Mouse (Mus musculus) CD8-positive naive resting alpha-beta T cell, adult 2 months (primary cell): ENCODE data around the gene Lpp.

Source experiments
- DNase-seq, 2 experiments: peaks; one replicate each; pipeline ENCODE4 v3.0.0; 2022; ENCODE audit warnings: low read depth in 2 of 2, low spot score in 2 of 2

Lpp gene

DNA sequence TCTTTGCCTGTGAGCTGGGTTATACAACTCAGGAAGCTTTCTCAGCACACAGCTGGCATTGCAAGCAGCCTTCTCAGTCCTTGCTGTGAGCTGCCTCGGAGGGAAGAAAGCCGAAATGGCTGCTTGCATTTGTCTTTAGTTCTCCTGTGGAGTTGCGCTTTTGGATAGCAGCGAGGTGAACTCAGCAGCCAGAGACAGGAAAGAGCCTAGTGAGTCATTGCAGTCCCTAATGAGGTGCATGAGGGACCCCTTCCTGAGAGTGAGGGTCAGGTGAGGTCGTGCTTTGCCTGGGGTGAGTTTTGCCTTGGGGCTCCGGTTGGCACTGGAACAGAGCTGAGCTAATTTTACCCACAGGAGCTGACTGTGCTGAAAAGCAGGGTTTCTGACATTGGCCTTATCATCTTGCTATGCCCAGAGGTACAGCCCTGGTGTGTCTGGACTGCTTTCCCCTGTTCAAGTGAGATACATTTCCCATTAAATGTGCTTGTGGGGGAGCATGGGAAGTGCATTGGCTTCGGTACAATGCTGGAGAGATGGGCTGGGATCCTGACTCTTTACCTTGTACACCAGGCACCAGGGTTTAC is 41.3 kb downstream of the Lpp start:
- no peak for DNase-seq

DNA sequence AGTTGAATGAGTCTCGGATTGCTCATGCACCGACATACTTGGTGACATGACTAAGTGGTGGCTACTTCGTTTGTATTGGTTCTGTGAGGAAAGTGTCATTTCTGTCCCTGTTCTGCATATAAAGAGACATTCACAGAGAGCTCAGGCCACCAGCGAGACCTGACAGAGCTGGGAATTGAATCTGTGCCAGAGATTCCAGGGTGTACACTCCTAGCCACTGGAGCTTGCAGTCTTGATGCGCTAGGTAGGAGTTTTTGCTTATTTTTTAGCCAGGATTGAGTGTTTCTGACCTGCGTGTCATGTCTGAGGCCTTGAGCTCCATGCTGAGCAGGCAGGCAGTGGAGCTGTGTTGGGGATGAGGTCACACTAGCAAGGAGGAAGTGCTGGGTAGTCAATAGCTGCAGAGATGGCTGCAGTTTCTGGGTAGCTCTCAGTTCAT is 41.8 kb downstream of the Lpp start:
- DNase-seq, result no peak

DNA sequence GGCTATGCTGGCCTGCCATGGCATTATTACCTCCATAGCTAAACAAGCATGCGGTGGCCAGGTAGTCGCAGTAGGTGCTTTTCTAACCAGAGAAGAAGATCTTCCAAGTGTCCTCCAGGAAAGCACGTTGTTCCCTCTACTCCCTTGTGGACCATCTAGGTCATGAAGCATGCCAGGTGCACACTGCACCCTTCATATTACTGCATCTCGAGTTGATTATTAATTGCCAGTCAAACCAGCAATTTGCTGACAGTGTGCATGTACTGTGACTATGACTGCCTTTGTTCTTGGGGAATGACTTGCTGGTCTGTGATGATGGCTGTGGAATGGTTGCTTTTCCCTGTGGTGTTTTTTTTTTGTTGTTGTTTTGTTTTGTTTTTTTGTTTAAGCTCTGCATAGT is 45.1 kb downstream of the Lpp start:
- no peak for DNase-seq

DNA sequence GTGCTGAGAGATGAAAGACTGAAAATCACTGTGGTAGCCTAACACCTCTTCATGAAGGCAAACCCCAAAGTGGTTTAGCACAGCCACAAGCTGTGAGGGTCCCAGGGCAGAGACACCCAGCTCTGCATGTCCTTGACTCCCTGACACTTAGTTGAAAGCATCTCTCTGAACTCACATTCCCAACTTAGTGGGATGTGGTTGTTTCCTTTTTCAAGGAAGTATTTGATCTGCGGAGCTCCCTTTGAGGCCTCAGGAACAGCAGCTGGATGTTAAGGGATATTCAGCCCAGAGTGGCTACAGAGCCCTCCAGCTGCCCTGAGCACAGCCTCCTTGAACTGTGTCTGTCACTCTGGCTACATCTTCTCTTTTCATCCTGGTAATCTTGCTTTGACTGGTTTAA is 48.0 kb downstream of the Lpp start:
- no peak for DNase-seq

GRCm38 (mm10) chr16:24442500-24443122 is 49.3 kb downstream of the Lpp start:
- no peak for DNase-seq

DNA sequence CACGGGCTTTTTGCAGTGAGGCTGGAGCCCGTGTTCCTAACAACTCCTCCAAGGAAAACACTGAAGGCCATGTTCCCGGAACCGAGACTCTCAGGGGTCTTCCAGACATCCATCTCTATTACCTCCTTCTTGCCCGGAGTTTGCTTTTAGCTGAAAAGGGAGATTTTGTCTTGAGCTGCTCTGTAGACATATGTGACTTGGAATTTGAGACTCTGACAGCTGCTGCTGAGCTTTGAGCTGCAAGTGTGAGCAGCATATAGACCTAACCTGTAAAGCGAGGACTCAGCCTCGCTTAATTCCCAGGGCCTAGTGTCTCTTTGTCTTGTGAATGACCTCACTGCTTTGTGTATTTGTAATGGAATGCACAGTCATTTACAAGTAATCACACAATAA is 49.8 kb downstream of the Lpp start:
- DNase-seq, result no peak

GRCm38 (mm10) chr16:24443555-24443954 is 50.2 kb downstream of the Lpp start:
- DNase-seq, result no peak

- DNase-seq, result no peak
Observed at GRCm38 (mm10) chr16:24444818-24445217, 51.5 kb downstream of the Lpp start.

- no peak for DNase-seq
Observed at GRCm38 (mm10) chr16:24445473-24445872, 52.2 kb downstream of the Lpp start.

- DNase-seq, result no peak
Observed at GRCm38 (mm10) chr16:24446449-24446848, 53.1 kb downstream of the Lpp start.

GRCm38 (mm10) chr16:24447666-24448492 is 54.6 kb downstream of the Lpp start:
- DNase-seq, result no peak

DNA sequence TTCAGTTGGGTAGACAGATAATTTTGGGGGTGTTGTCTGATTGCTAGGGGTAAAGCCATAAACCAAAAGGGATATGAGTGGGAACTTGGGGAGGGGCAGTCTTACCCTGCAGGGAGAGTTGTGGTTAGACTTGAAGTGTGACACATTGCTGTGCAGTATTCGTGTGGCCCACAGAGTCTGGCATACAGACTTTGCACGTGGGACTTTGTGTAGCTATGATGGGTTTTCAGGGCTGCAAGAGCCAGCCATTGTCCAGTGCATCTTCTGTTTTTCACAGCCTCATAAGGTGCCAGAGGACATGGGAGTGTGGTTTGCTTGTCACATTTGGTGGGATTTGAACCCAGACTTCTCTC is 55.2 kb downstream of the Lpp start:
- no peak for DNase-seq

DNA sequence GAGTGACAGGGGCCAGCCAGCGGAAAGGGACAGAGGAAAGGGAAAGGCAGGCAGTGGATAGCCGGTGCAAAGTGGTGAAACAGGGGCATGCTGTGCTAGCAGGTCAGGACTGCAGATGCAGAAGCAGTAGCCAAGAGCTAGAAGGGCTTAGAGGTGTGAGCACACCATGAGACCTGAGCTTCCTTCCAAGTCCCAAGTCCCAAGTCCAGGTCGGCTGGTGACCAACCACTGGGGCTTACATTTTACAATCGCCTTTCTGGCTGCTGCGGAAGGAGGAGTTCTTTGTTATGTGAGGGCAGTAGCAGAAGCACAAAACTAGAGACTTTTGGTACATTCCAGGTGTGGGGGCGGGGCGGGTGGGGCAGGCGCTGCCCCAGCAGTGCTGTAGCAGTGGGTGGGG is 56.5 kb downstream of the Lpp start:
- DNase-seq, result no peak

- DNase-seq, result peak; percentile 11 to 22
Observed at GRCm38 (mm10) chr16:24450256-24450655, 56.9 kb downstream of the Lpp start.

DNA sequence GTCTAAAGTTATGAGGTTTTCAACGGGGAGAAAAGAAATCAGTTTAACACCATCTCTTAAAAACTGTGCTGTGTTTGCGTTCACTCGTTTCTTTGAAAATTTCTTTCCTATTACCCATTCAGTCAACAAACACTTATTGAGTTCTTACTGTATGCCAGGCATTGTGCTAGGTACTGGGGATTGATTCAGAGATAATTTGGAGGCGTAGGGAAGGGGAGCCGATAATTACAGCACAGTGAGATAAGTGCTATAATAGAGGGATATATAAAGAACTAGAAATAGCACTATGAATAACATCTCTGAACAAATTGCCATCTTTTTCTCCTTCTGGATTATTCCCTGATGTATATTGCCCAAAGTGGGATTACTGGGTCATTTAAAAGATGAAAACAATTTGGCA is 57.8 kb downstream of the Lpp start:
- DNase-seq, result no peak

DNA sequence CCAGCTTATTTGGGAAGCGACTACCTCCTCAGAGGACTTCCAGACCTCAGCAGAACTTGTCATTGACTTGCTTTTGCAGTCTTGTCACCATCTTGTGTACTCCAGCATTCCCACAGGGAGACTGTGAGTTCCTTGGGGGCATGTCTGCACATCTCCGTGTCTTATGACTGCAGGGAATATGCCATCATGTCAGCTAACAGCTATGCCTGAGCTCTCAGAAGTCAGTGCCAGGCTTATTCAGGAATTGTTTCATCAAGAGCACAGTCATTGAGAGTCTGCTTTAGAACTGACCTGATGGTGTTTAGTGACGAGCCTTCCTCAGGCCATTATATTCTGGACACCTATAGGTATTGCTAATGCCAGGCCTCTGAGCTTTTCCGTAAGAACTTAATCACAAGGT is 60.2 kb downstream of the Lpp start:
- no peak for DNase-seq

DNA sequence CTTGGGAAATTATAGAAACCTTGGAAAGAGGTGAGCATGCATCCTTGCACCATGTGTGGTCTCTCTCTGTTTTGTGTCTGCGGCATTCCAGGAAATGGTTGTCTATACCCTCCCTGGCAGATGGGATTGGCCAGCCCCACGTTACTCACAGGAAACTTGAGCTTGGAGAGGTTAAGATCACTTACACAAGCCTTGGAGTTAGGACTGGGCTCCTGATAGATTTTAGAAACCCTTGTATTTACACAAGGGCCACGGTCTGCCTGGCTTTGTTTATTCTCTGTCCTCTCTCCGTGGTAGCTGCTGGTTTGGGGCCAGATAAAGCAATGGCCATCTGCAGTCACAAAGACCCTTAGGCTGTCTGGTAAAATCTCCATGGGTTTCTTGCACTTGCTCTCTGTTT is 61.2 kb downstream of the Lpp start:
- no peak for DNase-seq

DNA sequence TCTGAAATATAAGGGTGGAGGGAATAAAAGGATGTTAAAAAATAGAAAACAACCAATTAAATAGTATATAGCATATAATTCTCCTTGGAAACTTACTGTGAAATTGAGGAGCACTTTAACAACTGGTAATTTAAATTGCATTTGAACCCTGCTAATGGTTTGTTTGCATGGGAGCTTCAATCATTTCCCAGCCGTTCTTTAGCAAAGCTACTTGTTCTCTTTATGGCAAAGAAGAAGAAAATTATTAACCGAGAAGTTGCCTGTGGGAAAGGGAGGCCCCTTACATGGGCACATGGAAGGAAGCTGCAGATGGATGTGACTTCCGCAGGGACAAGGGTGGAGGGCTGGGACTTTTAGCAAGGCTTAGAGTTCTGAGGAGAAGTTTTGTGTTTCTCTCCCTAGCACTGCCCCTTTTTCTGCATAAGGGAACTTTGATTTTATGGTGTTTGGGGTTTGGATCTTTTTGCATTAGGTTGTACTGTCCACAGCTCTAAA is 62.1 kb downstream of the Lpp start:
- DNase-seq, result no peak

GRCm38 (mm10) chr16:24463842-24464241 is 70.5 kb downstream of the Lpp start:
- DNase-seq, result no peak

GRCm38 (mm10) chr16:24464436-24464835 is 71.1 kb downstream of the Lpp start:
- DNase-seq, result no peak

DNA sequence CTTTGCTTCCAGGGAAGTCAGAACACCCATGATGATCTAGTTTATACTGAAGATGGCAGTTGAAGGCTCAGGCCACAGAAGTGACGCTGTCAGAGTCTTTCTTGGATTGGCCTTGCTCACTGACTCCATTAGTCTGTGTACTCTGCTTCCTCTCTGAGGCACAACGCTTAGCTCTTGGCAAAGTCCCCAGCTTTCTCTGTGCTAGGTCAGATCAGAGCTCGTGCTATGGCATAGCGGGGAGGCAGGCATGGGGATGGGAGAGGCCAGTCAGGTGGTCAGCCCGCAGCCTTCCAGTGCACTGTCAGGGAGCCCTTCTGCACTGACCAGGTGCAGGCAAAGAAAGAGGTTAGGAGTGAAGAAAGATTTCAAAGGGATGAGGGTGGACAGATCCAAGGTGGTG is 72.3 kb downstream of the Lpp start:
- no peak for DNase-seq

GRCm38 (mm10) chr16:24467544-24468290 is 74.4 kb downstream of the Lpp start:
- DNase-seq, result no peak
